Mouse (Mus musculus) right cerebral cortex, adult 2 months (tissue): ENCODE data around the gene 2210016F16Rik.
"Not testable (repeated sequence)": the region's sequence is repeated elsewhere in the genome, so short reads cannot be mapped to it uniquely, and the experiment has no call there.

Source experiments
- DNase-seq, 2 experiments: peaks; one replicate each; pipeline ENCODE4 v3.0.0; 2021 to 2022; ENCODE audit warnings: low spot score in 2 of 2

Gene 2210016F16Rik

DNA sequence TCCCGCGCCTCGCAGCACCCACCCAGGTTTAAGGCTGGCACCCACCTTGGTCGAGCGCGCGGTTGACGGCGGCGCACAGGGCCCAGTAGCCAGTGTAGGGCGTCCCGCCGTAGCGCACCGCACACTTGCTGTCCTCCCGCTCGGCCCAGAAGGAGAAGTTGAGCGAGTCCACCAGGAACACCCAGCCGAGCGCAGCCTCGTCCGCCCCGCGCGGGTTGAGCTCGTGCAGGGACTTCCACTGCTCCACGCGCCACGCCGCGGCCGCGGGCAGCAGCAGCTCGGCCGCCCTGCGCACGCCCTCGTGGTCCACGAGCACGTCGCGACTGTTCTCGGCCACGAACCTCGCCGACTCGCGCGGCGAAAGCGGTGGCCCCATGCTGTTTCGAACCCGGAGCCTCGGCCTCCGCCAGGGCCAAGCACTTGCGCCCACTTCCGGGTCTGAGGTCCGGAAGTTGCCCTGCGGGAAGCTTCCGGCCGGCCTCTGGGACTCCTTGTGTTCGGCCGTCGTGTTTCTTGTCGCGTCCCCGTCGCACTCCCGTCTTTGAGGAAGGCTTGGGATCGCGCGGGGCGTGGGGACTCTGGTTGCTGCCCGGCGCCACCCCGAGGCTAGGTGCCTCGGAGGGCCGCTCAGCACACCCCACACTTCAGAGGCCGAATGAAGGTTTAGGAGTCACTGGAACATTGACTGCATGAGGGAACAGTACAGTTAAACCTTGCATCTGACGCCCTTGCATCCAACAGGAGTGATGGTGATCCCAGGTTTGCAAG is at the start of gene 2210016F16Rik:
2210016F16Rik (minus strand) TSS at position 447 of the 768 bp plus-strand sequence.
- DNase-seq = peak; percentile 22 to 50

DNA sequence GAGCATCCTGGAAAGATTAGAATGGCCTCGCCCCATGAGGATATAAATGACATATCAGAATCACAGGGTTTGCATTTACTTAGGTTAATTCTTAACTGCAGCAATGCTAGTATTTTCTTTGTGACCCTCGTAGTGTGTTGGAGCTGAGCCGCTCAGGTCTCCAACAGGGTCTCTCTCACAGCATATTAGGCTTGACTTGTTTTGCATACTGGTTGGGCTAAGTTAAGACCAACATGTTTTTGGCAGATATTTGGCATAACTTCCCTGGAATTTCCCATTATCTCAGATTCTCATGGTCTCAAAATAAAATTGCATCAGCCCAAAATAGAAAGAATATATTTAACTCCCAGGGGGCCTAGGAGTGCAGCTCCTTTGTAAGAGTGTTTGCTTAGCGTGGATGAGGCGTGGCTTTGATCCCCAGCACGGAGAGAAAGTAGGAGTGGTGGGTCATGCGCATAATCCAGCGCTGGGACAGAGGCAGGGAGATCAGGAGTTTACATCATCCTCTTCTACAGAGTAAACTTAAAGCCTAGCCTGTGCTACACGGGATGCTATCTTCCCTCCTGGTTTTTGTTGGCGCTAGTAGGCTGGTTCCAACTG is 38.1 kb upstream of the 2210016F16Rik start:
- no peak for DNase-seq

DNA sequence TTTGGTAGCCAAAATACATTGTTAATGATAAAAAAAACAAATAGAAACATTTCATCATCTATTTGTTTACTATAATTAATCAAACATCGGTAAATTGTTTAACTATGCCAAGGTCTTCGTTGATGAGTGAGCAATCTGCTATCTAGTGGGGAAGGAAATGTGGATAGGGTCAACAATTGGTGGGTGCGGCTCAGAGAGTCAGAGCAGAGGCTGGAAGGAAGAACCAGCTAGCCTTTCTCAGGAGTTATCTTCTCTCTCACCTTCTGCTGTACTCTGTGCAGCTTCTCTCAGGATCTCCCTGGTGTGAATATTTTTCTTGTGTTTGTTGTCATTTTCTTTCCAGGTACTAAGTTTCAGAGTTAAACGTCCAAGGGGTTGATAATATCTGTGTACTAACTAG is 37.2 kb upstream of the 2210016F16Rik start:
- no peak for DNase-seq

DNA sequence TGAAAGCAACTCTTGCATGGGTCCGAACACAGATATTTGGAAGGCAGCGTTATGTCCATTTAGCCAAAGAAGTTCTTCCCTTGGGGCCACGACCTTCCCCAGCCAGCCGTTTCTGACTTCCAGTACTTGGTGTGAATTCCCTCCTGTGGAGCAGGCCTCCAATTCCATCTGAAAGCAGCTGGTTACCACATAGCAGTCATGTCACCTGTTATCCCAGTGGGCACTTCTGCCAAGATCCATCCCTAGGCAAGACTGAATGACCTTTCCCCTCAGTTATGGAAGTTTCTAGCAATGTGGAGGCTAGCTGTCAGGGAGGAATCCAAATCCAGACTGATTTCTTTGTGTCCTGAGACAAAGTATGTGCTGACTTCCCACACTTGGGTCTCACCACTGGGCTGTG is 36.0 kb upstream of the 2210016F16Rik start:
- DNase-seq = no peak

DNA sequence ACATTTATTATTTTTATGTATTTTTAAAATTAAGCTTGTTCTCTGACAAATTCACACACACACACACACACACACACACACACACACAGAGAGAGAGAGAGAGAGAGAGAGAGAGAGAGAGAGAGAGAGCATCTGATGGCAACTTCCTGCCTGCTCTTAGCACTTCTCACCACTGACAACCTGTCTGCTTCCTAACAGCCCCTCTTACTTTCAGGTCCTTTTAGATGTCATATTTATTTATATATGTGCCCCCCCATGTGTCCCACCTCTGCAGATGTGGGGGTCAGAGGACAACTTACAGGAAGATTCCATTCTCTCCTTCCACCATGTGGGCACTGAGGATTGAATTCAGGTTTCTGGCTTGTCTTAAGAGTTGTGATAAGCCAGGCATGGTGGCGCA is 34.2 kb upstream of the 2210016F16Rik start:
- DNase-seq = no peak

DNA sequence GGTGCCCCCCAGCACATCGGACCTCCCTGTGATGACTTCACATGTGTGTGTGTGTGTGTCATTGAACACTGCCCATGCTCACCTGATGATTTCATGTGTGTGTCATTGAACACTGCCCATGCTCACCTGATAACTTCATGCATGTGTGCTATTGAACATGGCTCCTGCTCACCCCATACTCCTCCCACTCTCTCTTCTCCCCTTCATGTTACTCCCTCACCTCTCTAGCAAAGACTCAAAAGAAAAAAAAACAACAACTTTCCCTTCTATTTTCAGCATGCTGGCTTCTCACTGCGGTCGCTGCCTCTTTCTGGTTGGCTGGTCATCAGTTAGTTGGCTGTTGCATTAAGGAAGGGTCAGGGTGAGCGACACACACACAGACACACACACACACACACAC is 33.6 kb upstream of the 2210016F16Rik start:
- DNase-seq = no peak

DNA sequence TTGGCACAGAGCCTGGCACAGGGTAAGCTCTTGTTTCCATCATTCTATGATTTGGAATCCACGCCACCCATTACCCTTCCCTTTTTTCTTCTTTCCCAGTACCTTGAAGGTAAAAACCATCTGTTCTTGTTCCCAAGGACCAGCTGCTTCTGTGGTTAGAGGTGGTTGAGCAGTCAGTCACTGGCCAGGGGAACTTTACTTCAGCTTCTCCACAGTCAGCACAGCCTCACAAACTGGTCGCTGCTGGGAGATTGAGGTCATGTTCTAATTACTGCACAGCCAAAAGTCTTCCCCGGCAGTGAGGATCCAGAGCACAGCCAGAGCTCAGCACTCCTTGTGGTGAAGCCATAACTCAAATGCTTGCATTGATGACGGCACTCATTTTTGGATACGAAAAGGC is 30.8 kb upstream of the 2210016F16Rik start:
- no peak for DNase-seq

DNA sequence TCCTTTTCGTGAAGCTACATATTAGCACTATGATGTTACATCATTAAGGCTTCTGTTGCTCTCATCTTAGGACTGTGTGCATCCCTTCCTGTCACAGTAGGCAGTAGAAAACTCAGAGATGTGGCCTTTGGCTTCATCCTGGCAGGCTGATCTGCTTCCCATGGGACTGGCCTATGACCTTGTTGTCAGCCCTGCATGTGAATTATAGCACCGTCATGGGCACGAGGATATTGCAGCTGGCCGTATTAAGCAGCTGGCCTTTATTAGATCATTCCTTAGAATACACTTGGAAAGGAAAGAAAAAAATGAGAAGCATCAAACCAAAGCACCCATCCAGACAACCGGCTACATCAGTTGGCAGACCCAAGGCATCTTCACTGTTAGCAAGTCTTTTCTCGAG is 30.3 kb upstream of the 2210016F16Rik start:
- DNase-seq = no peak

DNA sequence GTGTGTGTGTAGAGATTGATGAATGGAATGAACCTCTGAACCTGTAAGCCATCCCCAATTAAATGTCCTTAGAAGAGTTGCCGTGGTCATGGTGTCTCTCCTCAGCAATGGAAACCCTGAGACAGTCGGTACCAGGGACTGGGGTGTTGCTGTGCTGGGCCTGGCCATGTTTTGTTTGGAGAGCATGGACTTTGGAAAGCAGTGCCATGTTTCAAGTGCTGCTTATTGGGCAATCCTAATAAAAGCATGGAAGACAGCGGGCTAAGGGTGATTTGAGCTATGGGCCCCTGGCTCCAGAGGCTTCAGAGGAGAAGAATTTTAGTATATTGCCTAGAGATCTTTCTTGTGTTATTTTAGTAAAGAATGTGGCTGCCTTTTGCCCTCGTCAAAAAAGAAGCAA is 26.0 kb upstream of the 2210016F16Rik start:
- DNase-seq = no peak

DNA sequence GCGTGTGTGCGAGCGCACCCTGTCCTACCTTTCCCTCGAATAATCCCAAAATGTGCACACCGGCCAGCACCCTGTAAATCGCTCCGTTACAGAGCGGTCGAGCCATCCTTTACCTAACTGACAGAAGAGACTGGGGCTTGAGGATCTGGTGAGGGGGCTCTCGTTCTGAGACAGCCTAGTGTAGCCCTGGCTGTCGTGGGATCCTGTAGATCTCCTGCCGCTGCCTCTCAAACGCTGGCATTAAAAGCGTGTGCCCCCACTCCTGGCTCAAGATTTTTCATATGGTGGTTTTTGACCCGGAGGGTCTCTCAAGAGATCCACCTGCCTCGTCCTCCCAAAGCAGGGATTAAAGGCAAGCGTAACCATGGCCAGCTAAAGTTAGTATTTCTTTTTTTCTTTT is 18.2 kb upstream of the 2210016F16Rik start, which contains the start of gene Hnrnpk:
Hnrnpk (minus strand) TSS at position 101 of the 400 bp plus-strand sequence.
- not testable (repeated sequence) for DNase-seq

DNA sequence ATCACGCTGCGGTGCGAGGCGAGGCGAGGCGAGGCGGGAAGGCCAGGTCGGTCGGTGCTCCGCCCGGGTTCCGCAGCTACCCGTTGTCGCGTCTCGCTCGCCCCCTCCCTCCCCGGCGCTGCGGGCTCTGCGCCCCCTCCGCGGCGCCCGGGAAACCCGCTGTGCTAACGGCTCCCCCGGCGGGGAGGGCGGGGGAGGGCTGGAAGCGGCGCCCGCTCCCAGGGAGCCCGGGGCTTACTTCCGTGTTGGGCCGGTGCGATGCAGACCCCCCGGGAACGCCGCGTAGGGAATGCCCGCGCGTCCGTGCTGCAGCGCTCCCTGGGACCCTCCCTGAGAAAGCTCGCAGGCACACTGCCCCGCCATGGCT is 17.7 kb upstream of the 2210016F16Rik start:
- DNase-seq = no peak

DNA sequence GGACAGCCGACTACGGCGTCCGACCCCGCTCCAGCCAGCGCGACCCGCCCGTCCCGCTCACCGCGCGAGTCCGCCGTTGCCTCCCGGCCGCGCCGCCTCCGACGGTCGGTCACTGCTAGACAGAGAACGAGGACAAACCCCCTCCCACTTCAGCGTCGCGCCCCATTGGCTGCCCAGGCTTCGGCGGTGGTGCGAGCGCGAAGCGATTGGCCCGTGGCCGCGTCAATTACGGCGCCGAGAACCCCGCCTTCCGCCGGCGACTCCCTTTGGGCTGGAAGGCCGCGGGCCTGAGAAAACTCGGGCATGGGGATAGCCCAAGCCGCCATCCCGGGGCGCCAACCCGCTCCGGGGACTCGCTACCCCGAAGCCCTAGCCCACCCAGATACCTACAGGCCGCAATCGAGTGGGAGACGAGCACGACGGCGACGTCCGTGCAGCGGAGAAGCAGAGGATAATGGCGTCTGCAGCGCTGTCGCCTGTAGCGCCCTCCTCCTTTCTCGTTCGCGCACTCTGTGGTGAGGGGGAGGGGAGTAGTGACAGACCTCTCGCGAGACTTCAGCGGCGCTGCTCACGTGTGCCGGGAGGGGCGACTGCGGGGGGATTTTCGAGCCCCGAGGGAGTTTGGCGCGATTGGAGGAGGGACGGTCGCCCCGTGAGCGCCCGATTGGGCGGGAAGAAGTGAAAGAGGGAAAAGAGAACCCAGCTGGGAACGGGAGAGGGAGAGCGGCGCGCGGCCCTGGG is 17.1 kb upstream of the 2210016F16Rik start, which contains the start of gene Rmi1:
Rmi1 (plus strand) TSS at position 246 of the 741 bp plus-strand sequence.
- DNase-seq = peak; percentile 97

DNA sequence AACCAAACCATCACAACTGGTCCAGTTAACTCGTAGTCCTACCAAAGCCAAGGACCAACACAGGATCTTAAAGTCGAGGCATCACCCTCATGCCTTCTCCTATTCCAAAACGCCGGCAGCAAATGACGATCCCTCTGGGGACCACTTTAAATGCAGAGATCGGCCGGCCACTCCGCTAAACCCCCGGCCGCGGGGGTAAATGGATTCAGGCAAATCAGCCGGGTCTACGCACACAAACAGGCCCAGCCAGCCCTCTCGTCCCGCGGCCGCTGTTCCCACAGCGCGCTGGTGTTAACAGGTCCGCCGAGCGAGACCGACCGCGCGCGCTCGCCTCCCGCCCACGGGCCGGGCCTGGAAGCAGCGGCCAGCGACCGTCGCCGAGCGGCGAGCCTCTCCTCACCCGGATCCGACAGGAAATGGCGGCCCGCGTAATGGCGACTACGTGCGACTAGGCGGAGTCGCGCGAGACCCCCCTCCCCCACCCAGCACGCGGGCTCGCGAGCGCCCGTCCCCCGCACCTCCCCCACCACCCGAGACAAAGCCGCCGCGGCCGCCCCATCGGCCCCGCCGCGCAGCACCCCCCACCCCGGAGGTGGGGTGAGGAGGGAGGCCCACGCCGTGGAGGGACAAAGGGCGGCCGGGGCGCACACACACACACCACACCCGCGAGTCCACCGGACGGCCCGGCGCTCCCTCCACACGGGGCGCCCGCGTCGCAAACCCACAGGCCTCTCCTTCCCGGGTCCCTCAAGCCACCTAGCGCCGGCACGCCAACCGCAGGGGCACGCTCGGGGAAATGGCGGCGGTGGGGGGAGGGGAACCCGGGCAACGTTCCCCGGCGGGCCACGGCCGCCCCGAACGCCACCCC is 16.3 kb upstream of the 2210016F16Rik start:
- DNase-seq = peak; percentile 66 to 70

DNA sequence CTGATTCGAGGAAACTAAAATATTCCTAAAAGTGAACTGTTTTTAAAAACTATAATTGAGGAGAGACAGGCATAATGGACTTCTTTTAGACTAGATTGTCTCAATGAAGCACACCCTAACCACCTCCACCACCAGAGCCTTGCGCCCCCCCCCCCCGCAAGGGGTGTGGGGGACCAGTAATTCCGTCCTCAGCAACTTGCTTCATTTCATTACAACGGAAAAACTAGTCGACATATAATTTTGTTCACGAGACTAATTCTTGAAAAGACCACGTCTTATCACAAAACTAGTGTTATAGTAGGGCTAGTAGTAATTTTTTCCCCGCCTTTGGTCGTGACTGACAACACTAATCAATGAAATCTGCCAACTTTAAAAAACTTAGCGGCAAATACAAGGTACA is 15.6 kb upstream of the 2210016F16Rik start:
- no peak for DNase-seq

DNA sequence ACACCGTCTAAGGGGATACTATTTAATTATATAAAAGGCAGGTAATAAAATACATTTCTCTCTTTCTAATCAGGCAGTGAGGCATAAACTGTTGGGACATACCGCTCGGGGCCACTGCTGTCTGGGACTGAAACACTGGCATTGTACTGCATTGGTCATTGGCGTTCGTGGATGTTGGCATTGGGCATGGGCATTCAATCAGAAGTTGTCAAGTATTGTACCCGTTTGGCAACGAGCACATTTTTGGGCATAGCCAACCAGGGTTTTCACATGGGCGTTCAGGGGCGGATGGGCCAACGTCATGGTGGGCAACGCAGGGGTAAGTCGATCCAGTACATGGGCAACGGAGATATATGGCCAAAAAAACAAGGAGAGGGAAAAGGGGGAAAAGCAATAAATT is 12.6 kb upstream of the 2210016F16Rik start:
- DNase-seq = no peak

DNA sequence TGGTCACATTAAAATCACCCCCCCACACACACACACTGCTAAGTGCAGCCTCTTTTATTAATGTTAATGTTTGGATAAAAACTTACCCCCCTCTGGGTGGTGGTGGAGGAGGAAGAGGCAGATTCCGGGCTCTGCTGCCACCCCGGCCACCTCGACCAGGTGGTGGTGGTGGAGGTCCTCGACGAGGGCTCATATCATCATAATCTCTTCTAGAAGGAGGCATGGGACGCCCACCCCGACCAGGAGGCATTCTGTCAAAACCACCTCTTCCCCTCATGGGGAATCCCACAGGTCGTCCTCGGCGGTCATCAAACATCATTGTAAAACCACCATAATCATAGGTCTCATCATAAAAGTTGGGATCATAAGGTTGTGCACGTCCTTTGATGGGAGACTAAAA is 9.4 kb upstream of the 2210016F16Rik start:
- DNase-seq = not testable (repeated sequence)

DNA sequence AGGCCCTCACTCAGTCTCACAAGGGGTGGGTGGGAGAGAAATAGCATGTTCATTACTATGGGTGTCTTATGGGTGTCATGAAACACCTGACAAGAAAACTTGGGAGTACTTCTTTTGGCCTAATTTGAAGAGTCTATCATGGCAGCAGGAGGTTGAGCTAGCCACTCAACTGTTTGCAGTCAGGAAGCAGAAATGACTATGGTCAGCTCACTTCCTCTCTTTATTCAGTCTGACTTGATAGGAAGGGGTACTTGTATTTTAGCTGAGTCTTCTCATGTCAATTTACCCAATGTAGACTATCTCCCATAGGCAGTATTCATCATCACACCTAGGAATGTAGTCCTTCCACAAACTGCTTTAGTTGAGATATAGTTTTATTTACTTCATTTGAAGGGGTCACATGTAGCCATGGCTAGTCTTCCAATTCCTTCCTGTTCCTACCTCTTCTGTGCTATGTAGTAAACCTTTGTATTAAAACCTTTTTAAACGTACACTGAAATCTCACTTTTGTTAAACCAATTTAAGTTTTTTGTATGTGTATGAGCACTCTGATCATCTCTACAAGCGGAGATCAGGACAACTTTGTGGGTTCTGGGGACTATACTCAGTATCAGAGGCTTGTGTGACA is 4.4 kb upstream of the 2210016F16Rik start:
- DNase-seq = no peak

DNA sequence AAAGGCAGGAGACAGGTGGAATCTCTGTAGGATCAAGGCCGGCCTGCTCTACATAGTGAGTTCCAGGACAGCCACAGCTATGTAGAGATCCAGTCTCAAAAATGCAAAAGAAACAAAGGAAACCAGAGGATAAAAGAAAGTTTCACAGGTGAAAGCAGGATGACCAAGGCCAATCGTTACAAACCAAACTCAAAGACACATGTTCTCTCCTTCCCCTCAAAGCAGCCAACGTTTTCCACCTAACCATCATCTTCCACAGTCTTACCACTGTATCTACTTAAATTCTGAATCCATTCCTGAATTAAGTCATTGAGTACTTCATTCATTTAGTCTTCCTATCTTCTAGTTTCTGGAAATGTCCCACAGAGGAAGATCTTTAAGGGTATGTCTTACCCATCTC is 3.4 kb upstream of the 2210016F16Rik start:
- DNase-seq = no peak

DNA sequence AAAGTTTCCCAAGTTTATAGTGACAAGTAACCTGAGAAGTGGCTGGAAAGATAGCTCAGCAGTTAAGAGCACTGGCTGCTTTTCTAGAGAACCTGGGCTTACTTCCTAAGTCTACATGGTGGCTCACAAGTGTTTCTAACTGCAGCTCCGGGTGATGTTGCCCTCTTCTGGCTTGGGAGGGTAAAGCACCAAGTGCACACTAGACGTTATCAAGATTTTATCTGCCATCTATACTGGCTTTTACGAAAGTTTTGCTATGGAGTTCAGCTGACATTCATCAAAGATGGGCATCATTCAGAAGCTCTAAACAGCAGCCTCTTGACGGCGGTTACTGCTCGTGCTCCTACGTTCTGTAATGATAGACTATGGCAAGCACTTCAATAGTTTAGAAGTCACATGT is 2.9 kb upstream of the 2210016F16Rik start:
- peak; percentile 82 to 87 for DNase-seq

DNA sequence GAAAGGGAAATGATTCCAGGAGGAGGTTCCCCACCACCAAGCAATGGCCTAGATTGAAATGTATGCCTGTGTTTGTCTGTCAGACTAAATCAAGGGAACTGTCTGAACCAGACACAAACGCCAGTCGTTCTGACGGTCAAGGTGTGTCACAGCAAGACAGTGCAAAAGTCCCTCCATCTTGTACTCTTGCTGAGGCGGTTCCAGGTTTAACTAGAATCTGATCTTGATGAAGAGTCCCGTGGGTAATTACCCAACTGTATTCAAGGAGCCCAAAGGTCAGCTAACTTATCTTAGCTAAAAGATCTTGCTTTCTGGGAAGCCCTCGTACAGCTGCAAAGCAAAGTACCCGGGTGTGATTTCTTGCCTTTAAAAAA is 509 bp upstream of the 2210016F16Rik start:
- DNase-seq = no peak

DNA sequence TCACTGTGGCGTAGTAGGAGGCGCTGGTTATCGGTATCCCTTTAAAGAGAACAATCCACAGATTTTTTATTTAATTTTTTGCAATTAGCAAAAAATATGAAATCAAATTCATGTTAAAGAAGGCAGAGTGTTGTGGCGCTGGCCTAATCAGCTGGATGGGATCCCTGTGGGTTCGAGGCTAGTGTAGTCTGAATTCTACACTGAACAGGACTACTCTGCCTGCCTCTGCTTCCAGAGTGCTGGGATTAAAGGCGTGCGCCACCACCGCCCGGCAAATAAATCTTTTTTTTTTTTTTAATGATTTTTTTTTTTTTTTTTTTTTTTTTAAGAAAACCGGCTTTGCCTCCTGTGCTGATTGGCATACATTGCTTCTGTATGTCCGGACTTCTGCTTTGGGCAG is 654 bp downstream of the 2210016F16Rik start:
- no peak for DNase-seq
